Mouse (Mus musculus) CH12.LX (cell line): ENCODE measurements around the gene Mov10l1. TPM values are rescaled to one million over a fixed set of nuclear protein-coding genes. Genes with fewer than 3 reads are reported as not detected.

ENCODE experiments used
- DNase-seq: peaks from one replicate; pipeline ENCODE4 v3.0.0-alpha.2; 2013; ENCODE audit errors: extremely low read depth
- H3K27ac ChIP-seq: 2 replicates; pipeline ENCODE4 v1.5.1; 2012; ENCODE audit warnings: low read depth, mild to moderate bottlenecking, control low read depth, moderate library complexity; ENCODE audit not compliant: insufficient read depth
- H3K27me3 ChIP-seq: replicated peaks from 2 replicates; pipeline ENCODE3; 2012; ENCODE audit warnings: inconsistent platforms
- H3K36me3 ChIP-seq, 2 experiments: replicated peaks in 1 of 2; 2 replicates each; pipeline versions ENCODE3 to v1.6.1; 2012; ENCODE audit warnings: inconsistent platforms in 1 of 2, low read length in 1 of 2, mild to moderate bottlenecking in 1 of 2, mixed read lengths in 1 of 2, moderate library complexity in 1 of 2; ENCODE audit not compliant: control insufficient read depth in 1 of 2, insufficient read depth in 1 of 2
- H3K4me1 ChIP-seq, 2 experiments: 2 replicates each; pipeline ENCODE4 v1.6.1; 2012; ENCODE audit warnings: inconsistent platforms in 1 of 2, moderate library complexity in 1 of 2; ENCODE audit not compliant: insufficient read depth in 2 of 2, control insufficient read depth in 1 of 2
- H3K4me2 ChIP-seq: 2 replicates; pipeline ENCODE4 v1.6.1; 2012; ENCODE audit warnings: low read depth, mild to moderate bottlenecking, control low read depth; ENCODE audit not compliant: poor library complexity, insufficient read depth, severe bottlenecking
- H3K4me3 ChIP-seq, 3 experiments: fragments of 150-350 bp in 1 of 3; sonication (generic) in 1 of 3; replicated peaks in 1 of 3; 2 replicates each; pipeline versions ENCODE3 to v1.5.1; 2011 to 2012; ENCODE audit warnings: low read depth in 2 of 3, low read length in 2 of 3, mild to moderate bottlenecking in 2 of 3, moderate library complexity in 2 of 3, control low read depth in 1 of 3, improper control_type of control experiment in 1 of 3, inconsistent platforms in 1 of 3, mixed read lengths in 1 of 3; ENCODE audit not compliant: poor library complexity in 1 of 3
- H3K79me2 ChIP-seq: replicated peaks from 2 replicates; pipeline ENCODE4 v1.6.1; 2012; ENCODE audit warnings: mild to moderate bottlenecking, moderate library complexity; ENCODE audit not compliant: control insufficient read depth, poor library complexity, insufficient read depth, severe bottlenecking; ENCODE audit errors: extremely low read depth
- H3K9ac ChIP-seq: 2 replicates; pipeline ENCODE4 v1.6.1; 2012; ENCODE audit warnings: low read depth, mild to moderate bottlenecking, control low read depth, moderate library complexity; ENCODE audit not compliant: insufficient read depth
- H3K9me3 ChIP-seq: replicated peaks from 2 replicates; pipeline ENCODE3; 2012; ENCODE audit warnings: low read length, inconsistent platforms, mixed read lengths
- CHD1 ChIP-seq: IDR thresholded peaks from 2 replicates; pipeline ENCODE4 v1.6.1; 2012; ENCODE audit warnings: low read depth, low read length, improper control_type of control experiment, inconsistent platforms
- CTCF ChIP-seq, 2 experiments: IDR thresholded peaks in 1 of 2; conservative IDR thresholded peaks in 1 of 2; 2 replicates each; pipeline ENCODE4 v1.5.1; 2011 to 2012; ENCODE audit warnings: low read depth in 2 of 2, low read length in 2 of 2, improper control_type of control experiment in 1 of 2, inconsistent platforms in 1 of 2, mild to moderate bottlenecking in 1 of 2, moderate library complexity in 1 of 2
- E2F4 ChIP-seq: IDR thresholded peaks from 2 replicates; pipeline ENCODE4 v1.6.1; 2011; ENCODE audit warnings: low read depth, low read length, improper control_type of control experiment; ENCODE audit not compliant: insufficient replicate concordance
- ELF1 ChIP-seq: IDR thresholded peaks from 2 replicates; pipeline ENCODE4 v1.6.1; 2014; ENCODE audit warnings: low read depth, mild to moderate bottlenecking, inconsistent platforms, low read length, improper control_type of control experiment
- EP300 ChIP-seq: IDR thresholded peaks from 2 replicates; pipeline ENCODE4 v1.6.1; 2011; ENCODE audit warnings: low read length, improper control_type of control experiment
- ETS1 ChIP-seq: conservative IDR thresholded peaks from 2 replicates; pipeline ENCODE4 v1.6.1; 2012; ENCODE audit warnings: low read depth, mild to moderate bottlenecking, inconsistent platforms, low read length, improper control_type of control experiment, moderate library complexity
- GABPA ChIP-seq: IDR thresholded peaks from 2 replicates; pipeline ENCODE4 v1.6.1; 2012; ENCODE audit warnings: low read depth, low read length, improper control_type of control experiment, inconsistent platforms; ENCODE audit not compliant: insufficient replicate concordance
- HCFC1 ChIP-seq: IDR thresholded peaks from 2 replicates; pipeline ENCODE4 v1.6.1; 2012; ENCODE audit warnings: low read depth, mild to moderate bottlenecking, inconsistent platforms, low read length, improper control_type of control experiment
- KAT2A ChIP-seq: IDR thresholded peaks from 2 replicates; pipeline ENCODE4 v1.6.1; 2012; ENCODE audit warnings: low read length, improper control_type of control experiment, inconsistent platforms; ENCODE audit not compliant: insufficient replicate concordance
- MAFK ChIP-seq: IDR thresholded peaks from 2 replicates; pipeline ENCODE4 v1.6.1; 2011; ENCODE audit warnings: low read length, improper control_type of control experiment; ENCODE audit not compliant: insufficient replicate concordance
- MXI1 ChIP-seq: IDR thresholded peaks from 2 replicates; pipeline ENCODE4 v1.6.1; 2011; ENCODE audit warnings: mild to moderate bottlenecking, low read depth, low read length, improper control_type of control experiment
- NELFE ChIP-seq: IDR thresholded peaks from 2 replicates; pipeline ENCODE4 v1.6.1; 2011; ENCODE audit warnings: low read depth, low read length, improper control_type of control experiment
- POLR2A ChIP-seq: IDR thresholded peaks from 2 replicates; pipeline ENCODE4 v1.6.1; 2011; ENCODE audit warnings: low read depth, mild to moderate bottlenecking, improper control_type of control experiment, low read length
- SIN3A ChIP-seq: IDR thresholded peaks from 2 replicates; pipeline ENCODE4 v1.6.1; 2012; ENCODE audit warnings: low read length, improper control_type of control experiment, inconsistent platforms
- TBP ChIP-seq: conservative IDR thresholded peaks from 2 replicates; pipeline ENCODE4 v1.6.1; 2011; ENCODE audit warnings: low read depth, low read length, improper control_type of control experiment
- TCF12 ChIP-seq: IDR thresholded peaks from 2 replicates; pipeline ENCODE4 v1.6.1; 2014; ENCODE audit warnings: low read depth, mild to moderate bottlenecking, inconsistent platforms, low read length, improper control_type of control experiment
- UBTF ChIP-seq: IDR thresholded peaks from 2 replicates; pipeline ENCODE4 v1.6.1; 2012; ENCODE audit warnings: low read depth, mild to moderate bottlenecking, inconsistent platforms, low read length, improper control_type of control experiment, moderate library complexity
- USF1 ChIP-seq: IDR thresholded peaks from 2 replicates; pipeline ENCODE4 v1.6.1; 2014; ENCODE audit warnings: low read depth, mild to moderate bottlenecking, inconsistent platforms, low read length, improper control_type of control experiment
- ZC3H11A ChIP-seq: IDR thresholded peaks from 2 replicates; pipeline ENCODE4 v1.6.1; 2012; ENCODE audit warnings: low read depth, mild to moderate bottlenecking, inconsistent platforms, low read length, improper control_type of control experiment
- ZKSCAN1 ChIP-seq: IDR thresholded peaks from 2 replicates; pipeline ENCODE4 v1.6.1; 2012; ENCODE audit warnings: low read depth, inconsistent platforms, low read length, improper control_type of control experiment, borderline replicate concordance
- ZMIZ1 ChIP-seq: IDR thresholded peaks from 2 replicates; pipeline ENCODE4 v1.6.1; 2012; ENCODE audit warnings: low read depth, mild to moderate bottlenecking, inconsistent platforms, low read length, improper control_type of control experiment
- ZNF384 ChIP-seq: IDR thresholded peaks from 2 replicates; pipeline ENCODE4 v1.6.1; 2012; ENCODE audit warnings: low read depth, low read length, improper control_type of control experiment, inconsistent platforms
- dilution Hi-C: fragments of 300-500 bp; cut with MboI; formaldehyde crosslinking; loops from 2 replicates; pipeline ENCODE4 v1.14.3; 2020; ENCODE audit warnings: low sequenced_read_pairs; ENCODE audit not compliant: extremely low pct_unique_long_range_greater_than_20kb, extremely low pct_ligation_motif_present
- in situ Hi-C: fragments of 300-500 bp; cut with MboI; formaldehyde crosslinking; loops from 3 replicates; pipeline ENCODE4 v1.14.3; 2019; ENCODE audit warnings: low sequenced_read_pairs, low pct_ligation_motif_present, low pct_unique_long_range_greater_than_20kb, mixed read lengths
- polyA plus RNA-seq: library from polyadenylated mRNA; unstranded; fragments of >175 nt; gene quantifications from 2 replicates; pipeline ENCODE4 v1.2.1, GENCODE M21; 2012; ENCODE audit warnings: low read depth; ENCODE audit not compliant: insufficient read length
- total RNA-seq, 2 experiments: library from RNA; depleted of rRNA; stranded (reverse); fragments of 300-350 nt in 1 of 2; fragments of >200 nt in 1 of 2; gene quantifications; 2 replicates each; pipeline ENCODE4 v1.2.3; 2012 to 2014

Gene Mov10l1
- total and polyA plus RNA-seq, 3 experiments, result not detected

DNA sequence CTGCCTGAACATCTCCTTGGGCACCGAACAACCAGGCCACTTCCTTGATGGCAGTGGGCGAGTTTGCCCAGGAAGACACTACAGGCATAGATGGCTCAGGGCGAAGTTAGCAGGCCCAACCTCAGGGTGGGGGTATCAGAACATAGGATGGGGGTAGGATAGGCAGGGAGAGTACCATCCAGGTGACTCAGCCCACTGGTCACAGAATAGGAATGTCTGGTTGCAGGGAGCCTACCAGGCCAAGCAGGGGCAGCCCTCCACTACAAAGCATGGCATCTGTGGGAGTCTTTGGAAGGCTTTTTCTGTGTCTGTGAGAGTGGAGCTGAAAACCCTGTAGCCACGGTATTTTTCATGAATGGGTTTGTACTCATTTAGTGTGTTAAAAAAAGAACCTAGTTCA lies 25.2 kb upstream of the Mov10l1 start:
- H3K9ac ChIP-seq, result no peak overlapping the region
- TF ChIP-seq ELF1 (no peak), KAT2A (no peak), MAFK (no peak), POLR2A (no peak), USF1 (no peak), NELFE (no peak), ZMIZ1 (no peak), SIN3A (no peak), TCF12 (no peak), EP300 (no peak), UBTF (no peak), ZNF384 (no peak), TBP (no peak), MXI1 (no peak), HCFC1 (no peak), ZC3H11A (no peak)
- TF ChIP-seq, all 38 proteins: peak for 0
- DNase-seq, result no peak
- Histone ChIP-seq H3K4me3 (no peak overlapping the region), H3K27ac (no peak overlapping the region), H3K9me3 (no peaks in the 10 kb centered on the region), H3K27me3 (peaks cover 74% of the 10 kb centered on the region), H3K79me2 (no peaks in the 10 kb centered on the region), H3K36me3 (no peaks in the 10 kb centered on the region), H3K4me1 (no peaks in the 10 kb centered on the region), H3K4me2 (no peak overlapping the region)
- in situ Hi-C loops, result loop anchor here (25.0 kb wide), 2 partner anchors 105 to 255 kb away; partner anchors contain the start of genes Panx2 and Ppp6r2
- dilution Hi-C loops, result no loop called here

GRCm38 (mm10) chr15:88964070-88964578 lies 18.6 kb upstream of the Mov10l1 start:
- no peak for TF ChIP-seq POLR2A
- no peak for TF ChIP-seq ZKSCAN1
- no peak for TF ChIP-seq CHD1
- no peak for TF ChIP-seq GABPA
- no peak for TF ChIP-seq ETS1
- TF ChIP-seq E2F4, result no peak
- no peak for TF ChIP-seq CTCF (conservative IDR thresholded peaks at IDR 0.05 in 1 of 2, IDR thresholded peaks at IDR 0.05 in 1 of 2; ENCODE audit: low read depth in 2 of 2, low read length in 2 of 2)
- TF ChIP-seq UBTF, result no peak
- H3K4me2 ChIP-seq, result no peak overlapping the region
- no peak overlapping the region for H3K27ac ChIP-seq
- H3K79me2 ChIP-seq, result no peaks in the 10 kb centered on the region
- dilution Hi-C loops, result no loop called here
- in situ Hi-C loops, result loop anchor here (25.0 kb wide), 2 partner anchors 98 to 248 kb away; partner anchors contain the start of genes Panx2 and Ppp6r2
- no peak for DNase-seq
- H3K9ac ChIP-seq, result no peak overlapping the region
- no peaks in the 10 kb centered on the region for H3K4me1 ChIP-seq
- no peaks in the 10 kb centered on the region for H3K9me3 ChIP-seq
- no peak overlapping the region for H3K4me3 ChIP-seq
- H3K36me3 ChIP-seq, result no peaks in the 10 kb centered on the region
- H3K27me3 ChIP-seq, result peaks cover 66% of the 10 kb centered on the region
